Mouse (Mus musculus): ENCODE data around the gene Tmem211. TPM values are rescaled to one million over a fixed set of nuclear protein-coding genes. Genes with fewer than 3 reads are reported as not detected.

The Tmem211 gene
- polyA plus RNA-seq, 1 experiment from 2014 or later = not detected

GRCm38 (mm10) chr5:113281557-113281956 is 54.8 kb downstream of the Tmem211 start:
- Histone ChIP-seq H3K4me1 (replicated peaks; ENCODE audit: control insufficient read depth, insufficient read depth, low read length) (no peaks in the 10 kb centered on the region), H3K27ac (ENCODE audit: low read length) (no peak overlapping the region)

GRCm38 (mm10) chr5:113283726-113284125 is 57.0 kb downstream of the Tmem211 start:
- ATAC-seq (ENCODE audit: low read depth) = no peak
- no peak overlapping the region for H3K9ac ChIP-seq (ENCODE audit: low read length)
- H3K4me2 ChIP-seq (ENCODE audit: low read depth, low read length) = no peak overlapping the region
- no peak overlapping the region for H3K4me3 ChIP-seq (ENCODE audit: low read length)
- no peaks in the 10 kb centered on the region for H3K9me3 ChIP-seq (ENCODE audit: control insufficient read depth, low read length)
- 0 out of 2 replicates have a peak, but pooled peaks cover 2% of the 10 kb centered on the region for H3K4me1 ChIP-seq (replicated peaks; ENCODE audit: control insufficient read depth, insufficient read depth, low read length)
- H3K36me3 ChIP-seq (ENCODE audit: control insufficient read depth, insufficient read depth, low read length) = no peaks in the 10 kb centered on the region
- no peak overlapping the region for H3K27ac ChIP-seq (ENCODE audit: low read length)
- H3K27me3 ChIP-seq (ENCODE audit: control insufficient read depth, insufficient read depth, low read depth, low read length) = peaks cover 18% of the 10 kb centered on the region
- WGBS = 55% methylated on average over 2 of the region's 2 CpGs

More at GRCm38 (mm10) chr5:113281557-113281956, 54.8 kb downstream of the Tmem211 start:
- no peak overlapping the region for H3K4me2 ChIP-seq (ENCODE audit: low read depth, low read length)
- H3K36me3 ChIP-seq (ENCODE audit: control insufficient read depth, insufficient read depth, low read length) = no peaks in the 10 kb centered on the region
- no peak overlapping the region for H3K9ac ChIP-seq (ENCODE audit: low read length)
- no peaks in the 10 kb centered on the region; the same call in 1 of the 2 replicates for H3K27me3 ChIP-seq (ENCODE audit: control insufficient read depth, insufficient read depth, low read depth, low read length)
- H3K9me3 ChIP-seq (ENCODE audit: control insufficient read depth, low read length) = no peaks in the 10 kb centered on the region
- no peak overlapping the region for H3K4me3 ChIP-seq (ENCODE audit: low read length)
- 84% methylated on average over 7 of the region's 7 CpGs for WGBS
- ATAC-seq (ENCODE audit: low read depth) = no peak

DNA sequence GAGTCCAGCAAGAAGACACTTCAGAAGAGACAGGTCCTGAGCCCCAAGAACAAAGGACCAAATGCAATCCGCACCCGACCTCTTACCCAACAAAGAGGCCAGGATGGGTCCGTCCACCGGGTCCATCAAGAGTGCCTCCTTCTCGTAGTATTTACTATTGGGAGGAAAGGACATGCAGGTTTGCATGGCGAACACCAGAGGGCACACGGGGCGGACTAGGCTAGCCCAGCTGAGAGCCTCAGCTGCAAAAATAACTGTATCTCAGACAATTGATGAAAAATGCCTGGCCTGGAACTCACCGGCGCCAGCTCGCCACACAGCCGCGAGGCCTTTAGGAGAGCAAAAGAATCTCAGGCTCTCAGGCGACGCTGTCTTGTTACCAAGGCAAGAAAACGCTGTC is 58.8 kb downstream of the Tmem211 start:
- ATAC-seq (ENCODE audit: low read depth) = no peak
- 50% methylated on average over 16 of the region's 16 CpGs for WGBS
- no peak overlapping the region for H3K27ac ChIP-seq (ENCODE audit: low read length)
- H3K9ac ChIP-seq (ENCODE audit: low read length) = no peak overlapping the region
- no peaks in the 10 kb centered on the region for H3K36me3 ChIP-seq (ENCODE audit: control insufficient read depth, insufficient read depth, low read length)
- H3K4me2 ChIP-seq (ENCODE audit: low read depth, low read length) = no peak overlapping the region
- H3K27me3 ChIP-seq (ENCODE audit: control insufficient read depth, insufficient read depth, low read depth, low read length) = peaks cover 21% of the 10 kb centered on the region
- H3K9me3 ChIP-seq (ENCODE audit: control insufficient read depth, low read length) = no peaks in the 10 kb centered on the region
- H3K4me1 ChIP-seq (replicated peaks; ENCODE audit: control insufficient read depth, insufficient read depth, low read length) = 0 out of 2 replicates have a peak, but pooled peaks cover 2% of the 10 kb centered on the region
- no peak overlapping the region for H3K4me3 ChIP-seq (ENCODE audit: low read length)

GRCm38 (mm10) chr5:113286048-113286447 is 59.3 kb downstream of the Tmem211 start:
- Histone ChIP-seq H3K9ac (ENCODE audit: low read length) (no peak overlapping the region), H3K4me3 (ENCODE audit: low read length) (no peak overlapping the region), H3K4me2 (ENCODE audit: low read depth, low read length) (no peak overlapping the region), H3K36me3 (ENCODE audit: control insufficient read depth, insufficient read depth, low read length) (no peaks in the 10 kb centered on the region), H3K4me1 (replicated peaks; ENCODE audit: control insufficient read depth, insufficient read depth, low read length) (0 out of 2 replicates have a peak, but pooled peaks cover 2% of the 10 kb centered on the region), H3K27ac (ENCODE audit: low read length) (no peak overlapping the region), H3K9me3 (ENCODE audit: control insufficient read depth, low read length) (no peaks in the 10 kb centered on the region), H3K27me3 (ENCODE audit: control insufficient read depth, insufficient read depth, low read depth, low read length) (peaks cover 21% of the 10 kb centered on the region)
- no peak for ATAC-seq (ENCODE audit: low read depth)
- WGBS = 64% methylated on average over 11 of the region's 11 CpGs

- ATAC-seq (ENCODE audit: low read depth) = peak; percentile 56; the same call in 1 of the 2 replicates
- H3K9me3 ChIP-seq (ENCODE audit: control insufficient read depth, low read length) = no peaks in the 10 kb centered on the region
- H3K36me3 ChIP-seq (ENCODE audit: control insufficient read depth, insufficient read depth, low read length) = no peaks in the 10 kb centered on the region
- no peak overlapping the region for H3K9ac ChIP-seq (ENCODE audit: low read length)
- no peak overlapping the region for H3K27ac ChIP-seq (ENCODE audit: low read length)
- H3K4me1 ChIP-seq (replicated peaks; ENCODE audit: control insufficient read depth, insufficient read depth, low read length) = 0 out of 2 replicates have a peak, but pooled peaks cover 2% of the 10 kb centered on the region
- peak overlapping the region; percentile 17; the same call in 1 of the 2 replicates for H3K4me3 ChIP-seq (ENCODE audit: low read length)
- H3K27me3 ChIP-seq (ENCODE audit: control insufficient read depth, insufficient read depth, low read depth, low read length) = peaks cover 21% of the 10 kb centered on the region
- H3K4me2 ChIP-seq (ENCODE audit: low read depth, low read length) = peak overlapping the region; percentile 51
- WGBS = 5% methylated on average over 58 of the region's 60 CpGs
Measured at GRCm38 (mm10) chr5:113286591-113287520, 60.1 kb downstream of the Tmem211 start.

- 38% methylated on average over 5 of the region's 5 CpGs for WGBS
- H3K4me1 ChIP-seq (replicated peaks; ENCODE audit: control insufficient read depth, insufficient read depth, low read length) = 0 out of 2 replicates have a peak, but pooled peaks cover 2% of the 10 kb centered on the region
- H3K36me3 ChIP-seq (ENCODE audit: control insufficient read depth, insufficient read depth, low read length) = no peaks in the 10 kb centered on the region
- H3K4me2 ChIP-seq (ENCODE audit: low read depth, low read length) = no peak overlapping the region
- no peak overlapping the region for H3K4me3 ChIP-seq (ENCODE audit: low read length)
- ATAC-seq (ENCODE audit: low read depth) = no peak
- no peaks in the 10 kb centered on the region for H3K9me3 ChIP-seq (ENCODE audit: control insufficient read depth, low read length)
- peaks cover 21% of the 10 kb centered on the region for H3K27me3 ChIP-seq (ENCODE audit: control insufficient read depth, insufficient read depth, low read depth, low read length)
- H3K9ac ChIP-seq (ENCODE audit: low read length) = no peak overlapping the region
- H3K27ac ChIP-seq (ENCODE audit: low read length) = no peak overlapping the region
Measured at GRCm38 (mm10) chr5:113287762-113288161, 61.1 kb downstream of the Tmem211 start.

- H3K9ac ChIP-seq (ENCODE audit: low read length) = no peak overlapping the region
- no peak overlapping the region for H3K4me2 ChIP-seq (ENCODE audit: low read depth, low read length)
- 35% methylated on average over 13 of the region's 13 CpGs for WGBS
- H3K27me3 ChIP-seq (ENCODE audit: control insufficient read depth, insufficient read depth, low read depth, low read length) = peaks cover 21% of the 10 kb centered on the region
- H3K9me3 ChIP-seq (ENCODE audit: control insufficient read depth, low read length) = no peaks in the 10 kb centered on the region
- no peak overlapping the region for H3K4me3 ChIP-seq (ENCODE audit: low read length)
- no peak overlapping the region for H3K27ac ChIP-seq (ENCODE audit: low read length)
- 0 out of 2 replicates have a peak, but pooled peaks cover 2% of the 10 kb centered on the region for H3K4me1 ChIP-seq (replicated peaks; ENCODE audit: control insufficient read depth, insufficient read depth, low read length)
- H3K36me3 ChIP-seq (ENCODE audit: control insufficient read depth, insufficient read depth, low read length) = no peaks in the 10 kb centered on the region
- no peak for ATAC-seq (ENCODE audit: low read depth)
Measured at GRCm38 (mm10) chr5:113288490-113288889, 61.8 kb downstream of the Tmem211 start.

Other genes starting within 250 kb of the Tmem211 start
- 19.1 and 21.8 TPM in 2 replicates for gene Grk3, start 211.1 kb upstream of the Tmem211 start, polyA plus RNA-seq (2015; fragmentation: Nextera tagmentation; extraction: Ambion mirVana)
- gene Crybb2, start 156.8 kb upstream of the Tmem211 start, polyA plus RNA-seq (2015; fragmentation: Nextera tagmentation; extraction: Ambion mirVana) = not detected in 2 replicates
- 1.0 and 1.4 TPM in 2 replicates for gene Crybb3, start 145.3 kb upstream of the Tmem211 start, polyA plus RNA-seq (2015; fragmentation: Nextera tagmentation; extraction: Ambion mirVana)
- gene 2900026A02Rik, start 5.7 kb upstream of the Tmem211 start, polyA plus RNA-seq (2015; fragmentation: Nextera tagmentation; extraction: Ambion mirVana) = 12.6 TPM in 2 replicates
- gene Sgsm1, start 83.9 kb downstream of the Tmem211 start, polyA plus RNA-seq (2015; fragmentation: Nextera tagmentation; extraction: Ambion mirVana) = 4.3 TPM in 2 replicates
- gene Aym1, start 130.4 kb downstream of the Tmem211 start, polyA plus RNA-seq (2015; fragmentation: Nextera tagmentation; extraction: Ambion mirVana) = not detected in 2 replicates

Data from lung, embryonic 16.5 days (tissue).